8 mouse cellular contexts compared by ENCODE assay signal in genomic region chr7:82715210-82715911, GRCm38 (mm10).
DNase-seq lines count a peak whose midpoint lies in the region; ATAC-seq lines count a peak whose summit lies in the region.

No protein-coding gene starts in this region.

- no peak overlapping the region for H3K4me2 ChIP-seq in forebrain, embryonic 16.5 days (ENCODE audit: low read length)

- DNase-seq in gastrocnemius, adult 18-20 months (ENCODE audit: low spot score), result peak; percentile 50
- DNase-seq in gastrocnemius, postnatal 14 days, result no peak
- DNase-seq in cerebellum, adult 11-12 months, result peak; percentile 21
- peak; percentile 75 for DNase-seq in induced T-regulatory cell, adult 2 months (ENCODE audit: low read depth)
- peak; percentile 23 to 44 for DNase-seq in layer of hippocampus, postnatal 25 days (ENCODE audit: extremely low spot score in 1 of 2, low spot score in 1 of 2)
- DNase-seq in midbrain, embryonic 10.5 days (ENCODE audit: low spot score), result peak; percentile 63
- DNase-seq in splenic B cell, adult 2 months (ENCODE audit: low read depth, low spot score), result peak; percentile 72

- no peak overlapping the region for H3K4me3 ChIP-seq in forebrain, embryonic 16.5 days (replicated peaks; ENCODE audit: low read length)
- no peak overlapping the region for H3K4me3 ChIP-seq in midbrain, embryonic 10.5 days

- intact Hi-C loops in gastrocnemius, postnatal 14 days (cut with DNase I; ENCODE audit: low total_unique reads), result loop anchor here (5.0 kb wide), 1 partner anchor 147 kb away; no protein-coding TSS in a partner anchor

- no peaks in the 10 kb centered on the region for H3K36me3 ChIP-seq in forebrain, embryonic 16.5 days (ENCODE audit: control insufficient read depth, insufficient read depth)
- H3K36me3 ChIP-seq in midbrain, embryonic 10.5 days, result 0 out of 2 replicates have a peak, but pooled peaks cover 3% of the 10 kb centered on the region
- 0 out of 2 replicates have a peak, but pooled peaks cover 1% of the 10 kb centered on the region for H3K36me3 ChIP-seq in splenic B cell, adult 2 months (ENCODE audit: control insufficient read depth, insufficient read depth, low read length, poor library complexity, severe bottlenecking)

- 41% methylated on average over 7 of the region's 7 CpGs for WGBS in forebrain, embryonic 16.5 days
- 40% methylated on average over 7 of the region's 7 CpGs for WGBS in midbrain, embryonic 10.5 days

- peak overlapping the region; percentile 20 for H3K27ac ChIP-seq in forebrain, embryonic 16.5 days (ENCODE audit: low read length)
- peak overlapping the region; percentile 71 for H3K27ac ChIP-seq in midbrain, embryonic 10.5 days (replicated peaks)

- peak overlapping the region; percentile 31; the same call in 1 of the 2 replicates for H3K9ac ChIP-seq in forebrain, embryonic 16.5 days (replicated peaks; ENCODE audit: low read depth, low read length)

- H3K27me3 ChIP-seq in forebrain, embryonic 16.5 days (replicated peaks; ENCODE audit: control insufficient read depth, insufficient read depth, low read length), result no peaks in the 10 kb centered on the region
- no peaks in the 10 kb centered on the region for H3K27me3 ChIP-seq in midbrain, embryonic 10.5 days (ENCODE audit: low read depth, poor library complexity, severe bottlenecking)
- no peaks in the 10 kb centered on the region for H3K27me3 ChIP-seq in splenic B cell, adult 2 months (ENCODE audit: control insufficient read depth, insufficient read depth, low read length, poor library complexity, severe bottlenecking)

- H3K9me3 ChIP-seq in forebrain, embryonic 16.5 days (ENCODE audit: control insufficient read depth, low read length), result no peaks in the 10 kb centered on the region
- H3K9me3 ChIP-seq in midbrain, embryonic 10.5 days (replicated peaks), result no peaks in the 10 kb centered on the region

- peaks cover 16% of the 10 kb centered on the region for H3K4me1 ChIP-seq in forebrain, embryonic 16.5 days (replicated peaks; ENCODE audit: control insufficient read depth, insufficient read depth, low read length)
- peaks cover 24% of the 10 kb centered on the region for H3K4me1 ChIP-seq in midbrain, embryonic 10.5 days

- ATAC-seq in forebrain, embryonic 16.5 days, result peak; percentile 93
